Mouse (Mus musculus): Measurements from ENCODE around the gene E030030I06Rik. TPM values are rescaled to one million over a fixed set of nuclear protein-coding genes. Genes with fewer than 3 reads are reported as not detected.

E030030I06Rik gene
- 0.68 and 2.4 TPM in 2 replicates for polyA plus RNA-seq (2012; ENCODE audit: low replicate concordance)

DNA sequence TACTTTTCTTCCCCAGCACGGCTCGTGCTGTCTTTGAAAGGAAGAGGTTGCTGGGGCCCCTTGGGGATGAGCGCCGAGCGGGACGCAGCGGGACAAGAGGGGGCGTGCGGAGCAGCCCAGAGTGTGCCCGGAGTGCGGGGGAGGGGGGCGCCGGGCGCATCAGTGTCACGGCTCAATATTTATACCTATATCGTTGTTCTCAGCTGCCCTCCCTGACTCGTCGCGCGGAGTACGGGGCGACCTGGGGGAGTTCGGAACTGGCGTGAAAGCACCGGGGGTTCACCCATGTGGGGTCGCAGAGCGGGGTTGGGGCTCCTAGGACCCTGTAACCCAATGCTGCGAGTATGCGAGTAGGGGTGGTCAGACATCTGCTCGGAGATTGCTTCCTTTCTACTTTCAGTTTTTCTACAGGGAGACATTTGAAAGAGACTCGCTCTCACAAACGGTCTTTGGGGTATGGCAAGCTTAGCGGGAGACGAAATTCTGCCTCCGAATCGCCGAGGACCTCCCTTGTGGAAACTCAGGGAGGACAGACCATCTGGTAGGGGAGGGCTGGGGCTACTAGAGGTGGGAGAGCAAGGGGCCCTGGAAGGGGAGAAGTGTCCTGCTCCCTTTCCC, at the start of gene E030030I06Rik:
E030030I06Rik (minus strand) TSS at position 198 of the 618 bp plus-strand sequence.

DNA sequence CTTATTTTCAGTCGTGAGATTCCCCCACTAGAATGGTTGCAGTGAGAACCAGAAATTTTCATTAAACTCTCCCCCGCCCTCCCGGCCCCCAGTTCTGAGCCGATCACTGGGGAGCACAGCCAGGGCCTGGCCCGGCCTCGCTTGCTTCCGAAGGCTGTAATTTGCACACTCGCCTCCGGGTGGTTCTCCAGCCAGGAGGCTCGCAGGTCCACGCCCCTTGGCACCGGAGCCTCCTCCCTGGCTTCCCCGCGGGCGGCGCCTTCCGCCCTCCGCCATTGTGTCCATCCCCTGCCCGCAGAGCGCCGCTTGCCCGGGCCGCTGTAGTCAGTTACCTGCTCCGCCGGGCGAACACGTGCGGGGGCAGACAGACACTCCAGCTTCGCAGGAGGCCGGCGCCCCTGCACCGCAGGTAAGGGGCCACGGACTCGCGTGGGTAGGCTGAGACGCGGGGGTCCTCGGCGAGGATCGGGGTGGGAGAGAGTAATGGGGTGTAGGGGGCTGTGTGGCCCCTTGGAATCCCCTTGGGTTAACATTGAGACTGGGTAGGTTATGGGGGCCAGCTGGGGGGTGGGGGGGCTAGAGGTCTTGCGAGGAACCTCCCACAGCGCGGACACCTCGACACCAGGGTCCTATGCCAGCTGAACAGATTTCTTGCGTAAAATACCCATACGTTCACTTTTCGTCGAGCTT, 9.4 kb upstream of the E030030I06Rik start, which contains the start of the genes Raet1e and H60b:
Raet1e (plus strand) TSS at position 260 of the 690 bp plus-strand sequence.
H60b (plus strand) TSS at position 277 of the 690 bp plus-strand sequence.

DNA sequence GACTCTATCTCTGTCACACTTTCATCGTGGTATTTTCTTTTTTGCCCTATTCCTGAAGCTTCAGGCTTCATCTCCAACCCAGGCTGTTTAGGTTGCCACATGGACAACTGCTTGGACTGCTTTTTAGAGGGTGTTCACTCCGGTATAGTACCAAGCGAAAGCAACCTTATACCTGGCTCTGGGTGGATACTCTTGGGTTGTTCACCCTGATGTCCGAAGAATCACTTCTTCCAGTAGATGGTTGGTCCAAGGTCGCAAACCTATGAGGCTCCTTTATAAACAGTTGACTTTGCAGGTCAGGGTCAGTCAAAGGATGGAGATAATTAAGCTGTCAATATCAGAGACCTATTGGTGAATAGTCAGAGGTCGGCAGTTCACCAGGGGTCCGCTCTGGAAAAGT, 81.1 kb downstream of the E030030I06Rik start, which contains the start of gene 4930444G20Rik:
4930444G20Rik (minus strand) TSS at position 101 of the 400 bp plus-strand sequence.

Other genes with a start within 250 kb of the E030030I06Rik start
- gene 4930444G20Rik, start 81.2 kb downstream of the E030030I06Rik start, polyA plus RNA-seq (2012; ENCODE audit: low replicate concordance), result not detected in 2 replicates
- gene Raet1e, start 9.3 kb upstream of the E030030I06Rik start, polyA plus RNA-seq (2012; ENCODE audit: low replicate concordance), result not detected in 2 replicates
- 0.26 and 0.38 TPM in 2 replicates for gene H60b, start 9.3 kb upstream of the E030030I06Rik start, polyA plus RNA-seq (2012; ENCODE audit: low replicate concordance)
- not detected in 2 replicates for gene Raet1d, start 211.3 kb upstream of the E030030I06Rik start, polyA plus RNA-seq (2012; ENCODE audit: low replicate concordance)